Mouse (Mus musculus): ENCODE results near the gene Btbd35f24.
"Not testable (repeated sequence)": the region's sequence is repeated elsewhere in the genome, so short reads cannot be mapped to it uniquely, and the experiment has no call there.

The Btbd35f24 gene

DNA sequence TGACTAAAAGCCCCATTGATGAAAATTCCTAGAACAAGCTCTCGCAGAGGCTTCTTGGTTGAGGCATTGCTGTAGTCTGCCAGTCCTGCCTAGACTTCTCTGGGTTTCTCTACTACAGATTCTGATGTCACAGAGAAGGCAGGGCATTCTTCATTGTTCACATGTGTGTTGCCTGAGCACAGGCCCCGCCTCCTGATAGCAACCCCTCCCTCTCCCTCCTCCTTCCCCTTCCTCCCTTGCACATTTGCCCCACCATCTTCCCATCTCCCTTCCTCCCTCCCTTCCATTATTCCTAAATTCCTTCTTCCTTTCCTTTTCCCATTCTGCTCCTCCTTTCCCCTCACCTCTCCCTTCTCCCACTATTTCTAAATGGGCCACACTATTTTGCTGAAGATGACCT is at the start of gene Btbd35f24:
Gene Btbd35f24 (minus strand): TSS at position 101 of the 400 bp plus-strand sequence.
- not testable (repeated sequence) for DNase-seq (ENCODE audit: low spot score)

Measured in ovary, postnatal 36 days (tissue).